Mouse (Mus musculus) thymus, postnatal 0 days (tissue): ENCODE results near the gene Prss45. TPM values are rescaled to one million over a fixed set of nuclear protein-coding genes. Genes with fewer than 3 reads are reported as not detected.
"Not testable (repeated sequence)": the region's sequence is repeated elsewhere in the genome, so short reads cannot be mapped to it uniquely, and the experiment has no call there.

Experiments used
- DNase-seq: peaks from one replicate; pipeline ENCODE4 v3.0.0-alpha.2; 2015; ENCODE audit warnings: low spot score
- polyA plus RNA-seq: library from polyadenylated mRNA; unstranded; fragments of >200 nt; fragmentation: Nextera tagmentation; extraction: Ambion mirVana; gene quantifications from 2 replicates; pipeline ENCODE4 v1.2.1, GENCODE M21; 2015

The Prss45 gene
- polyA plus RNA-seq = not detected in 2 replicates

GRCm38 (mm10) chr9:110834411-110834810 is at the start of gene Prss45:
Prss45 (plus strand) TSS chr9:110834588.
- DNase-seq = no peak

GRCm38 (mm10) chr9:110788169-110788568 is 46.2 kb upstream of the Prss45 start:
- no peak for DNase-seq

GRCm38 (mm10) chr9:110790462-110790861 is 43.9 kb upstream of the Prss45 start:
- no peak for DNase-seq

GRCm38 (mm10) chr9:110797013-110797412 is 37.4 kb upstream of the Prss45 start:
- no peak for DNase-seq

GRCm38 (mm10) chr9:110797866-110798265 is 36.5 kb upstream of the Prss45 start, which contains the start of gene Prss42:
Prss42 (plus strand) TSS chr9:110798166.
- DNase-seq = no peak

- no peak for DNase-seq
Measured at GRCm38 (mm10) chr9:110800834-110801479, 33.4 kb upstream of the Prss45 start.

- DNase-seq = no peak
Measured at GRCm38 (mm10) chr9:110803294-110803693, 31.1 kb upstream of the Prss45 start.

GRCm38 (mm10) chr9:110810051-110810450 is 24.3 kb upstream of the Prss45 start:
- DNase-seq = no peak

GRCm38 (mm10) chr9:110813789-110814188 is 20.6 kb upstream of the Prss45 start, which contains the start of gene Prss44:
Prss44 (plus strand) TSS chr9:110813994.
- no peak for DNase-seq

- not testable (repeated sequence) for DNase-seq
Measured at GRCm38 (mm10) chr9:110820546-110820945, 13.8 kb upstream of the Prss45 start.

GRCm38 (mm10) chr9:110821436-110821835 is 13.0 kb upstream of the Prss45 start:
- DNase-seq = no peak

- DNase-seq = no peak
Measured at GRCm38 (mm10) chr9:110825426-110825825, 9.0 kb upstream of the Prss45 start.

GRCm38 (mm10) chr9:110825832-110826231 is 8.6 kb upstream of the Prss45 start:
- peak; percentile 48 for DNase-seq

- no peak for DNase-seq
Measured at GRCm38 (mm10) chr9:110826390-110826789, 8.0 kb upstream of the Prss45 start, which contains the start of gene Prss43. Prss43 (plus strand) TSS chr9:110826690.

- DNase-seq = peak; percentile 26
Measured at GRCm38 (mm10) chr9:110833021-110833420, 1.4 kb upstream of the Prss45 start.

- no peak for DNase-seq
Measured at GRCm38 (mm10) chr9:110834961-110835360, 573 bp downstream of the Prss45 start.

- DNase-seq = no peak
Measured at GRCm38 (mm10) chr9:110836112-110836511, 1.7 kb downstream of the Prss45 start.

- DNase-seq = no peak
Measured at GRCm38 (mm10) chr9:110840905-110841304, 6.5 kb downstream of the Prss45 start.

- no peak for DNase-seq
Measured at GRCm38 (mm10) chr9:110841438-110841837, 7.0 kb downstream of the Prss45 start.

GRCm38 (mm10) chr9:110844206-110844605 is 9.8 kb downstream of the Prss45 start, which contains the start of gene Prss46:
Prss46 (plus strand) TSS chr9:110844506.
- no peak for DNase-seq

- DNase-seq = no peak
Measured at GRCm38 (mm10) chr9:110849162-110849561, 14.8 kb downstream of the Prss45 start.

GRCm38 (mm10) chr9:110855903-110856302 is 21.5 kb downstream of the Prss45 start:
- no peak for DNase-seq

GRCm38 (mm10) chr9:110856920-110857319 is 22.5 kb downstream of the Prss45 start:
- DNase-seq = no peak
